Mouse (Mus musculus): ENCODE results near the gene Zzef1. TPM values are rescaled to one million over a fixed set of nuclear protein-coding genes. Genes with fewer than 3 reads are reported as not detected.

Zzef1 gene
- total RNA-seq, 4 experiments from 2014 or later = 17.5 to 19.3 (median 18.8) TPM

- no peak for DNase-seq (ENCODE audit: low spot score)
These were observed 10.5 kb downstream of the Zzef1 start for GRCm38 (mm10) chr11:72806556-72806955.

GRCm38 (mm10) chr11:72807992-72808391, 12.0 kb downstream of the Zzef1 start:
- no peak for DNase-seq (ENCODE audit: low spot score)

- no peak for DNase-seq (ENCODE audit: low spot score)
These were observed 17.7 kb downstream of the Zzef1 start for GRCm38 (mm10) chr11:72813687-72814086.

GRCm38 (mm10) chr11:72814188-72814587, 18.2 kb downstream of the Zzef1 start:
- DNase-seq (ENCODE audit: low spot score) = no peak

GRCm38 (mm10) chr11:72816859-72817258, 20.8 kb downstream of the Zzef1 start:
- no peak for DNase-seq (ENCODE audit: low spot score)

GRCm38 (mm10) chr11:72818067-72818466, 22.0 kb downstream of the Zzef1 start:
- no peak for DNase-seq (ENCODE audit: low spot score)

GRCm38 (mm10) chr11:72821041-72821440, 25.0 kb downstream of the Zzef1 start:
- DNase-seq (ENCODE audit: low spot score) = no peak

- DNase-seq (ENCODE audit: low spot score) = no peak
These were observed 33.8 kb downstream of the Zzef1 start for GRCm38 (mm10) chr11:72829869-72830268.

GRCm38 (mm10) chr11:72842731-72843130, 46.7 kb downstream of the Zzef1 start:
- no peak for DNase-seq (ENCODE audit: low spot score)

GRCm38 (mm10) chr11:72843576-72843975, 47.5 kb downstream of the Zzef1 start:
- DNase-seq (ENCODE audit: low spot score) = no peak

- DNase-seq (ENCODE audit: low spot score) = no peak
These were observed 49.5 kb downstream of the Zzef1 start for GRCm38 (mm10) chr11:72845526-72845925.

GRCm38 (mm10) chr11:72846685-72847084, 50.7 kb downstream of the Zzef1 start:
- DNase-seq (ENCODE audit: low spot score) = no peak

- DNase-seq (ENCODE audit: low spot score) = no peak
These were observed 52.0 kb downstream of the Zzef1 start for GRCm38 (mm10) chr11:72847831-72848628.

GRCm38 (mm10) chr11:72850419-72851131, 54.5 kb downstream of the Zzef1 start:
- DNase-seq (ENCODE audit: low spot score) = no peak

GRCm38 (mm10) chr11:72851214-72851613, 55.2 kb downstream of the Zzef1 start:
- no peak for DNase-seq (ENCODE audit: low spot score)

- DNase-seq (ENCODE audit: low spot score) = no peak
These were observed 56.1 kb downstream of the Zzef1 start for GRCm38 (mm10) chr11:72852122-72852521.

- DNase-seq (ENCODE audit: low spot score) = no peak
These were observed 57.1 kb downstream of the Zzef1 start for GRCm38 (mm10) chr11:72853086-72853485.

- DNase-seq (ENCODE audit: low spot score) = no peak
These were observed 58.2 kb downstream of the Zzef1 start for GRCm38 (mm10) chr11:72854251-72854650.

GRCm38 (mm10) chr11:72856764-72857163, 60.7 kb downstream of the Zzef1 start:
- no peak for DNase-seq (ENCODE audit: low spot score)

- no peak for DNase-seq (ENCODE audit: low spot score)
These were observed 65.2 kb downstream of the Zzef1 start for GRCm38 (mm10) chr11:72861236-72861635.

GRCm38 (mm10) chr11:72866446-72866845, 70.4 kb downstream of the Zzef1 start:
- no peak for DNase-seq (ENCODE audit: low spot score)

GRCm38 (mm10) chr11:72872061-72872460, 76.0 kb downstream of the Zzef1 start:
- DNase-seq (ENCODE audit: low spot score) = no peak

GRCm38 (mm10) chr11:72892623-72893022, 96.6 kb downstream of the Zzef1 start:
- DNase-seq (ENCODE audit: low spot score) = no peak

All from heart, adult 8-10 months (tissue).